Mouse (Mus musculus): ENCODE measurements at regions not wholly inside any gene's neighbourhood (a gene's known extent, or its start where the extent isn't known, plus 50 kb on each side); places are given as distances from the start of the nearest gene placed in this dataset.

- in situ Hi-C loops (cut with MboI, MseI), result no loop called here
Measured at GRCm38 (mm10) chr1:34930571-34930970, 80.8 kb downstream of the Plekhb2 start.

GRCm38 (mm10) chr1:34943196-34943595 is 93.4 kb downstream of the Plekhb2 start:
- in situ Hi-C loops (cut with MboI, MseI), result no loop called here

- in situ Hi-C loops (cut with MboI, MseI), result no loop called here
Measured at GRCm38 (mm10) chr1:34961633-34962507, 112.1 kb downstream of the Plekhb2 start.

GRCm38 (mm10) chr1:34962508-34962885 is 112.7 kb downstream of the Plekhb2 start:
- in situ Hi-C loops (cut with MboI, MseI), result no loop called here

- in situ Hi-C loops (cut with MboI, MseI), result no loop called here
Measured at GRCm38 (mm10) chr1:34974801-34975200, 125.0 kb downstream of the Plekhb2 start.

- in situ Hi-C loops (cut with MboI, MseI), result no loop called here
Measured at GRCm38 (mm10) chr1:34978156-34978555, 128.4 kb downstream of the Plekhb2 start.

GRCm38 (mm10) chr1:34979350-34979749 is 129.6 kb downstream of the Plekhb2 start:
- in situ Hi-C loops (cut with MboI, MseI), result no loop called here

GRCm38 (mm10) chr1:34981934-34982333 is 132.2 kb downstream of the Plekhb2 start:
- in situ Hi-C loops (cut with MboI, MseI), result no loop called here

GRCm38 (mm10) chr1:34982966-34983365 is 133.2 kb downstream of the Plekhb2 start:
- in situ Hi-C loops (cut with MboI, MseI), result no loop called here

- in situ Hi-C loops (cut with MboI, MseI), result no loop called here
Measured at GRCm38 (mm10) chr1:34986861-34987260, 137.1 kb downstream of the Plekhb2 start.

- in situ Hi-C loops (cut with MboI, MseI), result no loop called here
Measured at GRCm38 (mm10) chr1:34987650-34988221, 138.0 kb downstream of the Plekhb2 start.

GRCm38 (mm10) chr1:34988225-34988624 is 138.4 kb downstream of the Plekhb2 start:
- in situ Hi-C loops (cut with MboI, MseI), result no loop called here

- in situ Hi-C loops (cut with MboI, MseI), result no loop called here
Measured at GRCm38 (mm10) chr1:35000801-35001200, 151.0 kb downstream of the Plekhb2 start.

- in situ Hi-C loops (cut with MboI, MseI), result no loop called here
Measured at GRCm38 (mm10) chr1:35017471-35017870, 167.7 kb downstream of the Plekhb2 start.

- in situ Hi-C loops (cut with MboI, MseI), result no loop called here
Measured at GRCm38 (mm10) chr1:35032619-35033018, 182.8 kb downstream of the Plekhb2 start.

GRCm38 (mm10) chr1:35072811-35073210 is 223.0 kb downstream of the Plekhb2 start:
- in situ Hi-C loops (cut with MboI, MseI), result no loop called here

GRCm38 (mm10) chr1:35094873-35095272 is 245.1 kb downstream of the Plekhb2 start:
- in situ Hi-C loops (cut with MboI, MseI), result no loop called here

GRCm38 (mm10) chr1:35095785-35096184 is 246.0 kb downstream of the Plekhb2 start:
- in situ Hi-C loops (cut with MboI, MseI), result no loop called here

GRCm38 (mm10) chr1:35106665-35107064 is 256.9 kb downstream of the Plekhb2 start:
- in situ Hi-C loops (cut with MboI, MseI), result loop anchor here (5.0 kb wide), 1 partner anchor 96 kb away; no protein-coding TSS in a partner anchor

- in situ Hi-C loops (cut with MboI, MseI), result loop anchor here (5.0 kb wide), 1 partner anchor 92 kb away; no protein-coding TSS in a partner anchor
Measured at GRCm38 (mm10) chr1:35109801-35110200, 260.0 kb downstream of the Plekhb2 start.

GRCm38 (mm10) chr1:35115521-35115920 is 265.7 kb downstream of the Plekhb2 start:
- in situ Hi-C loops (cut with MboI, MseI), result no loop called here

- in situ Hi-C loops (cut with MboI, MseI), result no loop called here
Measured at GRCm38 (mm10) chr1:35137907-35138306, 288.1 kb downstream of the Plekhb2 start.

GRCm38 (mm10) chr1:35149036-35149435 is 299.3 kb downstream of the Plekhb2 start:
- in situ Hi-C loops (cut with MboI, MseI), result no loop called here

Data from T-helper 1 cell (primary cell).